Mouse (Mus musculus) left cerebral cortex, adult 9 months (tissue): ENCODE data around the gene A830018L16Rik.

Experiments used
- DNase-seq, 2 experiments: peaks; one replicate each; pipeline ENCODE4 v3.0.0; 2022; ENCODE audit warnings: low spot score in 2 of 2

The A830018L16Rik gene

GRCm38 (mm10) chr1:11650137-11650536, 236.2 kb downstream of the A830018L16Rik start:
- no peak for DNase-seq

GRCm38 (mm10) chr1:11652773-11653172, 238.9 kb downstream of the A830018L16Rik start:
- no peak for DNase-seq

GRCm38 (mm10) chr1:11657341-11658060, 243.6 kb downstream of the A830018L16Rik start:
- DNase-seq, result peak in 1 of 2 experiments; percentile 38

- no peak for DNase-seq
Measured at GRCm38 (mm10) chr1:11658061-11658625, 244.2 kb downstream of the A830018L16Rik start.

GRCm38 (mm10) chr1:11744749-11745314, 330.9 kb downstream of the A830018L16Rik start:
- no peak for DNase-seq

- DNase-seq, result peak in 1 of 2 experiments; percentile 2
Measured at GRCm38 (mm10) chr1:11748424-11748823, 334.5 kb downstream of the A830018L16Rik start.

GRCm38 (mm10) chr1:11750065-11750464, 336.2 kb downstream of the A830018L16Rik start:
- no peak for DNase-seq

- DNase-seq, result peak in 1 of 2 experiments; percentile 9
Measured at GRCm38 (mm10) chr1:11750607-11751006, 336.7 kb downstream of the A830018L16Rik start.

- no peak for DNase-seq
Measured at GRCm38 (mm10) chr1:11751996-11752395, 338.1 kb downstream of the A830018L16Rik start.

- DNase-seq, result no peak
Measured at GRCm38 (mm10) chr1:11788264-11788663, 374.4 kb downstream of the A830018L16Rik start.

- DNase-seq, result no peak
Measured at GRCm38 (mm10) chr1:11792820-11793219, 378.9 kb downstream of the A830018L16Rik start.

- peak in 1 of 2 experiments; percentile 5 for DNase-seq
Measured at GRCm38 (mm10) chr1:11795666-11796065, 381.8 kb downstream of the A830018L16Rik start.

- DNase-seq, result no peak
Measured at GRCm38 (mm10) chr1:11872847-11873246, 458.9 kb downstream of the A830018L16Rik start.

- no peak for DNase-seq
Measured at GRCm38 (mm10) chr1:11873573-11873972, 459.7 kb downstream of the A830018L16Rik start.

- DNase-seq, result no peak
Measured at GRCm38 (mm10) chr1:11881706-11882105, 467.8 kb downstream of the A830018L16Rik start.

- peak in 1 of 2 experiments; percentile 6 for DNase-seq
Measured at GRCm38 (mm10) chr1:11895715-11896114, 481.8 kb downstream of the A830018L16Rik start.

GRCm38 (mm10) chr1:11915873-11916272, 502.0 kb downstream of the A830018L16Rik start:
- DNase-seq, result no peak

- DNase-seq, result peak in 1 of 2 experiments; percentile 6
Measured at GRCm38 (mm10) chr1:11936984-11937383, 523.1 kb downstream of the A830018L16Rik start.

- DNase-seq, result no peak
Measured at GRCm38 (mm10) chr1:11959421-11960206, 545.7 kb downstream of the A830018L16Rik start.

- no peak for DNase-seq
Measured at GRCm38 (mm10) chr1:11982590-11983136, 568.8 kb downstream of the A830018L16Rik start.

GRCm38 (mm10) chr1:11990011-11990410, 576.1 kb downstream of the A830018L16Rik start:
- no peak for DNase-seq
